Mouse (Mus musculus) frontal cortex, postnatal 25 days (tissue): ENCODE measurements around the gene Olfr1150-ps1.

ENCODE experiments used
- DNase-seq, 2 experiments: peaks; one replicate each; pipeline ENCODE4 v3.0.0; 2022; ENCODE audit warnings: low spot score in 2 of 2

Gene Olfr1150-ps1

GRCm38 (mm10) chr2:87843693-87844092, at the start of gene Olfr1150-ps1:
TSS of gene Olfr1150-ps1 (plus strand) at chr2:87843993.
- DNase-seq = no peak

DNA sequence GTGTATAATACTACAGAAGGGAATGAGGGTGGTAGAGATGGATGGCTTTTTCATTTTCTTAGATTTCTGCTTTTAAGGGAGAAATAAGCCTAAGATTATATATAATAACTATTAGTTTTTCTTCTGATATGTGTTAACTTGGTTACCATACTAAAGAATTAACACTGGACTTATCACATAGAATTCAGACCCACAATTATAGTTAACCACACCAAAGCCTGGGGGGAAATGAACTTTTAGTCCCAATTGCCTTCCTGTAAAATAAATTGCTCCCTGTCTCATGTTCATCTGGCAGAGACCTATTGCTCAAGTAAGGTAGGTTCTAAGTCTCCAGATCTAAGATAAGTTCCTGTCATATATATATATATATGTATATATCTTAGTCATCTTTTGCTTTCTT, 43.5 kb upstream of the Olfr1150-ps1 start, which contains the start of gene Olfr1143:
TSS of gene Olfr1143 (plus strand) at position 301 of the 400 bp plus-strand sequence.
- no peak for DNase-seq

DNA sequence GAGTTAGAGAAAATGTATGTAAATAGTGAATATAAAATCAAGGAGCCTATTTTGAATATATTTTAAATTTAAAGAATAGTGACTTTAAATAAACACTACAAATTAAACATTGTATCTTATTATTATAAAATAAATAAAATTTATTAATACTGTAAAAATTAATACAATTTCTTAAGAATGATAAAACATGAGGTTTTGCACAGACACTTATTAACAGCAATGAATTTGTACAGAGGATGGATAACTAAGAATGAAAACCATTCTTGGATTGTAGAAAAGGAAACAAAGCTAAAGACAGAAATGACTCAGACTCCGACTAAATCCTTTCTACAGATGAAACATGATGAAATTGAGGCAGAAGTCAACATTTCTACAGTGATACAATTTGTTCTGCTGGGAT, 34.3 kb upstream of the Olfr1150-ps1 start, which contains the start of gene Olfr1145:
TSS of gene Olfr1145 (plus strand) at position 301 of the 400 bp plus-strand sequence.
- no peak for DNase-seq

DNA sequence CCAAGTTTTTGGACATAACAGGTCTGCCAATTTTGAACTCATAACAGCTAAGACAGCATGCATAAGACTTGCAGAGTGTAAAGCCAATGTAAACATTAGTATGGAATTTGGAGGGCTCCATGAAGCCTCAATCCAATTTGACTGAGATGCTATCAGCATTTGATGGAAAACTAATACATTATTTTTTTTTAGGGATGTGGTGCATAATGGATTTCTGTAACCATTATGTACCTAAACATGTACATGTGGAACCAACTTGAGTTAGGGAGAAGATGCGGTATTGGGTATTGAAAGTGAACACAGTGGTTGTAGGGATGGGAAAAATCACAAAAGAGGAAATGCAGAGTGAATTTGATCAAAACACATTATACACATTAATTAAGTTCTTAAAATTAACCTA, 13.6 kb upstream of the Olfr1150-ps1 start, which contains the start of gene Olfr1148:
TSS of gene Olfr1148 (plus strand) at position 301 of the 400 bp plus-strand sequence.
- no peak for DNase-seq

GRCm38 (mm10) chr2:87855562-87855961, 11.8 kb downstream of the Olfr1150-ps1 start, which contains the start of gene Olfr1151:
TSS of gene Olfr1151 (plus strand) at chr2:87855862.
- DNase-seq = no peak

GRCm38 (mm10) chr2:87866192-87866591, 22.4 kb downstream of the Olfr1150-ps1 start, which contains the start of gene Olfr1152:
TSS of gene Olfr1152 (plus strand) at chr2:87866492.
- DNase-seq = no peak

DNA sequence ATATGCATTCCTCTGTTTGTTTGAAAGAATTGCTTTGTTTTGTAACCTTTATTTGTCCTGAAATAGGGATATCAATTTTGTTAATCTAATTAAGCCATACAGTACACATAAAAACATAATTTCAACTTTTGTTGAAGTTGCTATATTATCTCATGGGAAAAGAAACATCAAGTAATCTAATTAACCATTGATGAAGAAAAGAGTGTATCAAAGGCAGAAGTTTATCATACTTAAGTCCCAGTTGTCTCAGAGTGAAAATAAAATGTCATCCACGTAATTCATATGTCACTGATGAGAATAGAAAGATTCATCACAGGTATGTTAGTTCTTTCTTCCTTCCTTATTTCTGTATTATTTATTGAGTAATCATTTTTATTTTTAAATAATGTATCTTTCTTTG, 50.9 kb downstream of the Olfr1150-ps1 start, which contains the start of gene Olfr1153:
TSS of gene Olfr1153 (plus strand) at position 301 of the 400 bp plus-strand sequence.
- no peak for DNase-seq
